Comparison of ENCODE assay signal across 9 mouse cellular contexts in the genomic region with DNA sequence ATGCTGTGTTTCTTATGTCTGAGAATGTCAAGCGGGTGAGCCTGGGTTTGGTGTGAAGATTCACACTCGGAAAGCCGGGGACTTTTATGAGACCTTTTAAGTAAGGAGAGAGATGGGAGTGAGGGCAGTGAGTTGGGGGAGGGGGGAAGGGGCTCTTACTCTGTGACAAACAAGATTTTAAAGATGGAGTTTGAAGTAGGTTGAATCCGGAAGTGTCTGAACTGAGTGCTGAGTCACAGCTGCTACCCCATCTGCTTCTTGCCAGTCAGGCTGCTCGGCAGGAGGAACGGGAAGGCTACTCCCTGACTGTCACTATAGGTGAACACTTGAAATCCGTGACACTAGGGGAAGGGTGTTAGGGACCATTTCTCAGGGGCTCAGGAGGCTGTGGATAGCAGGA. TPM values are rescaled to one million over a fixed set of nuclear protein-coding genes. Genes with fewer than 3 reads are reported as not detected.
DNase-seq lines count a peak whose midpoint lies in the region; TF ChIP-seq lines count a peak whose summit lies in the region.
"Had no signal": no experiment of that assay in that cellular context is flagged by ENCODE, and none has a peak within 500 bp of the region (broad histone marks: within the 10 kb centered on the region; RNA-seq: fewer than 3 reads in every experiment).

No protein-coding gene starts in this region.

- TF ChIP-seq POLR2A in brain, embryonic 14.5 days (IDR thresholded peaks at IDR 0.05; ENCODE audit: borderline replicate concordance, extremely low read depth, insufficient read depth, insufficient read length, poor library complexity, severe bottlenecking), result no peak

- DNase-seq in brain, embryonic 14.5 days (ENCODE audit: low read depth), result peak; percentile 81
- peak; percentile 12 for DNase-seq in embryo, embryonic 9.5 days (ENCODE audit: extremely low spot score)
- peak; percentile 29 to 37 for DNase-seq in layer of hippocampus, postnatal 10 days (ENCODE audit: low spot score in 2 of 2)
- peak; percentile 30 for DNase-seq in neural tube, embryonic 10.5 days (ENCODE audit: extremely low spot score, low spot score)
- no peak for DNase-seq in kidney, adult 11 months
- DNase-seq in gastrocnemius, adult 8-10 months (ENCODE audit: low spot score in 2 of 2), result no peak
- DNase-seq in testis, postnatal 10 days (ENCODE audit: low spot score), result no peak
- DNase-seq in kidney, postnatal 10 days, result no peak

- TF ChIP-seq CTCF in brain, embryonic 14.5 days (IDR thresholded peaks at IDR 0.05; ENCODE audit: borderline replicate concordance, extremely low read depth, insufficient read depth, insufficient read length), result no peak

RNA-seq across cellular contexts. Expression of a gene that starts 33.7 kb away (rescaled TPM):
- 0.04 and 0.05 TPM in 2 replicates for polyA plus RNA-seq in brain, embryonic 14.5 days (2012; rRNA removed)
- total RNA-seq in layer of hippocampus, postnatal 10 days (2021), result under 1 TPM; 0.54 to 0.57 TPM
- 1 to 10 TPM; 1.6 to 6.2 (median 4.0) TPM for total RNA-seq in gastrocnemius, adult 8-10 months (2022)
- polyA plus RNA-seq: gonadal fat pad, adult 2 months had no signal

Comparison
In these comparisons a context has a peak if more than half of its experiments do, and no peak if none do; other contexts are left out.
1. DNase-seq: peak in brain, embryonic 14.5 days (single experiment), embryo, embryonic 9.5 days (single experiment), layer of hippocampus, postnatal 10 days (2 of 2) and neural tube, embryonic 10.5 days (single experiment); none in kidney, adult 11 months (single experiment), gastrocnemius, adult 8-10 months (0 of 2), testis, postnatal 10 days (single experiment) and kidney, postnatal 10 days (single experiment).